Mouse (Mus musculus) megakaryocyte, embryonic 14.5 days (primary cell): ENCODE results near the gene Nt5m. TPM values are rescaled to one million over a fixed set of nuclear protein-coding genes. Genes with fewer than 3 reads are reported as not detected.

Experiments used
- H3K27me3 ChIP-seq: replicated peaks from 2 replicates; pipeline ENCODE3; 2012; ENCODE audit warnings: inconsistent platforms
- H3K36me3 ChIP-seq: replicated peaks from 2 replicates; pipeline ENCODE3; 2012; ENCODE audit warnings: low read length, inconsistent platforms, mixed read lengths
- H3K4me1 ChIP-seq: 2 replicates; pipeline ENCODE4 v1.6.1; 2012; ENCODE audit warnings: inconsistent platforms
- H3K4me3 ChIP-seq: replicated peaks from 2 replicates; pipeline ENCODE3; 2012; ENCODE audit warnings: moderate library complexity, mild to moderate bottlenecking, inconsistent platforms
- H3K9me3 ChIP-seq: 2 replicates; pipeline ENCODE4 v1.6.1; 2012; ENCODE audit warnings: inconsistent platforms
- FLI1 ChIP-seq: IDR thresholded peaks from 2 replicates; pipeline ENCODE4 v1.6.1; 2012; ENCODE audit warnings: low read length, inconsistent platforms, mixed read lengths
- GATA1 ChIP-seq: IDR thresholded peaks from 3 replicates; pipeline ENCODE4 v1.6.1; 2012; ENCODE audit warnings: mixed read lengths, low read length, inconsistent platforms, borderline replicate concordance
- polyA plus RNA-seq: library from polyadenylated mRNA; stranded (reverse); fragments of >175 nt; gene quantifications from 2 replicates; pipeline ENCODE4 v1.2.3, GENCODE M21; 2012; ENCODE audit warnings: low replicate concordance; ENCODE audit not compliant: insufficient read depth

The Nt5m gene
- polyA plus RNA-seq, 1 experiment = 42.2 TPM

DNA sequence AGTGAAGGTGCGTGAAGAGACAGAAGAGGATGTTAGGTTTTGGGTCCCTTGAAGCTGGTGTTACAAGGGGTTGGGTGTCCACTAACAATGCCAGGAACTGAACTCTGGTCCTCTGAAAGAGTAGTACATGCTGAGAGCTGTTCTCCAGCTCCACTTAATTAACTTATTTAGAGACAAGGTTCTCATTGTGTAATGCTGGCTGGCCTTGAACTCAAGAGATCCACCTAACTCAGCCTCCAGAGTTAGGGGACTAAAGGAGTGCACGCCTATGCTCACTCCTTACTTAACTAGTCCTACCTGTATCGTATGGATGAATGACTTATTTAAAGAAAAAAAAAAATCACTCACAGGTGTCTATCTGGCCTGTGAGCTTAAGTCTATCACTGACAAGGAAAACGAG, 821 bp upstream of the Nt5m start:
- TF ChIP-seq GATA1 (no peak), FLI1 (no peak)
- Histone ChIP-seq H3K27me3 (no peaks in the 10 kb centered on the region), H3K9me3 (no peaks in the 10 kb centered on the region), H3K4me3 (peak overlapping the region; percentile 100), H3K36me3 (peaks cover 61% of the 10 kb centered on the region), H3K4me1 (peaks cover 58% of the 10 kb centered on the region)

DNA sequence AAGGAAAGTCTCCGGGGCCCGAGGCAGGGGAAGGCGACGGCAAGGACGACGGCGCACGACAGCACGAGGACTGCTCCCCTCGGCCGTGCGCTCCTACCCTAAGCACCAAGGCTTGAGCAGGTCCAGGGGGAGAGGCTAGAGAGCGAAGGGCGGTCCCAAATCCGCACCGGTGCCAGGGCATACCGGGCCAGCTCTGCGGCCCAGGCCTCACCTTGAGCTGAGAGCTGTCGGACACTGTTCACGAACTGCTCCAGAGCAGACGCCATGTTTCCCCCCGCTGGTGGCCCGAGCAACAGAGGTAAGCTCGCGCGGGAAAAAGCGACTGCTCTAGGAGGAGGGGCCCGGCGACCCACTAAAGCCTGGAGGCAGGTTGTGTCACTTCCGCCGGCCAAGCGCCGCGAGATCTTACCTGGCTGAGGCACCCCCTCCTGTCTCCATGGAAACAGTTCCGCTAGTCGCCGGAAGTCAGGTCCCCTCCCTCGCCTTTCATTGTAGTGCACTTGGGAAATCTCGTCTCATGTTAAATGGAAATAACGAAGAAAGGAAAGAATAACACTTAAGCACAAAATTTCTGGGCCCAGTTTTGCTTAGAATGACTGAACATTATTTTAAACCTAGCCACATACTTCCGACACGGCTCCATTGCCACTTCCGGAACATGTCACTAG, 346 bp downstream of the Nt5m start, which contains the start of gene Cops3:
TSS of gene Cops3 (minus strand) at position 380 of the 668 bp plus-strand sequence.
- Histone ChIP-seq H3K27me3 (no peaks in the 10 kb centered on the region), H3K4me3 (peak within 1 kb of the TSS; percentile 100), H3K4me1 (peaks cover 69% of the 10 kb centered on the region), H3K9me3 (no peaks in the 10 kb centered on the region), H3K36me3 (peaks cover 50% of the 10 kb centered on the region)
- TF ChIP-seq GATA1 (no peak), FLI1 (no peak)

DNA sequence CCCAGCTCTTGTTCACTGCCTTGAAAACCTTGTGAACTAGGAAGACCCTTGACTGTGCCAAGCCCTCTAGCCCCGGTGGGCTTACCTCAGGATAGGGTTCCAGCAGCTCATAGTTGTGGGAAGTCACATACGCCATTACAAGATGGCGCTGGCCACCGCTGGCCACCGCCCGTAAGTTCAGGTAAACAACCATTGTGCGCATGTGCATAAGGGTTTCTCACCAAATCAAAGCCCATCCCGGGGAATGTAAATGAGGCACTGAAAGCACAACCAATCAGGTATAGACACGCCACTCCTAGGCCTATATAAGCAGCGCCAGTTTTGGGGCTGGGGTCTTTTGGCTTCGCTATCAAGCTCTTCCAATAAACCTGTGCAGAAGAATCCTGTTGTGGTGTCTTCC, 7.1 kb downstream of the Nt5m start:
- Histone ChIP-seq H3K9me3 (no peaks in the 10 kb centered on the region), H3K36me3 (peaks cover 53% of the 10 kb centered on the region), H3K27me3 (no peaks in the 10 kb centered on the region), H3K4me1 (peaks cover 94% of the 10 kb centered on the region), H3K4me3 (no peak overlapping the region)
- TF ChIP-seq FLI1 = no peak
- no peak for TF ChIP-seq GATA1

DNA sequence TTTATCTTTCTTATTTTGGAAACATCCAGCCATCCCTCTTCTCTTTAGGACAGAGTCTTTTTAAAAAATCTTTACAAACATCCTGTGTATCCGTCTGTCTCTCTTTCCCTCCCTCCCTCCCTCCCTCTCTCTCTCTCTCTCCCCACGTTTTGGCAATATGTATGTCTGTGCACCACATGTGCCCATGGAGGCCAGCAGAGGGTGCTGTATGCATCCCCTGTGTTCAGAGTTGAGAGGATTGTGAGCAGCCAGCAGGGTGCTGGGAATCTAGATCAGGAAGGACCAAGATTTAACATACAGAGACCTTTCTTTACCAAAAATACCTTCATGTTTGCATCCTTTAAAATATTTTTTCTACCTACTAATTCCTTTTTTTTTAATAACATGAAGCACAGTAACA, 7.9 kb downstream of the Nt5m start:
- H3K27me3 ChIP-seq = no peaks in the 10 kb centered on the region
- no peak for TF ChIP-seq GATA1
- TF ChIP-seq FLI1 = no peak
- peaks cover 94% of the 10 kb centered on the region for H3K4me1 ChIP-seq
- peaks cover 53% of the 10 kb centered on the region for H3K36me3 ChIP-seq
- H3K9me3 ChIP-seq = no peaks in the 10 kb centered on the region
- H3K4me3 ChIP-seq = peak overlapping the region; percentile 95

DNA sequence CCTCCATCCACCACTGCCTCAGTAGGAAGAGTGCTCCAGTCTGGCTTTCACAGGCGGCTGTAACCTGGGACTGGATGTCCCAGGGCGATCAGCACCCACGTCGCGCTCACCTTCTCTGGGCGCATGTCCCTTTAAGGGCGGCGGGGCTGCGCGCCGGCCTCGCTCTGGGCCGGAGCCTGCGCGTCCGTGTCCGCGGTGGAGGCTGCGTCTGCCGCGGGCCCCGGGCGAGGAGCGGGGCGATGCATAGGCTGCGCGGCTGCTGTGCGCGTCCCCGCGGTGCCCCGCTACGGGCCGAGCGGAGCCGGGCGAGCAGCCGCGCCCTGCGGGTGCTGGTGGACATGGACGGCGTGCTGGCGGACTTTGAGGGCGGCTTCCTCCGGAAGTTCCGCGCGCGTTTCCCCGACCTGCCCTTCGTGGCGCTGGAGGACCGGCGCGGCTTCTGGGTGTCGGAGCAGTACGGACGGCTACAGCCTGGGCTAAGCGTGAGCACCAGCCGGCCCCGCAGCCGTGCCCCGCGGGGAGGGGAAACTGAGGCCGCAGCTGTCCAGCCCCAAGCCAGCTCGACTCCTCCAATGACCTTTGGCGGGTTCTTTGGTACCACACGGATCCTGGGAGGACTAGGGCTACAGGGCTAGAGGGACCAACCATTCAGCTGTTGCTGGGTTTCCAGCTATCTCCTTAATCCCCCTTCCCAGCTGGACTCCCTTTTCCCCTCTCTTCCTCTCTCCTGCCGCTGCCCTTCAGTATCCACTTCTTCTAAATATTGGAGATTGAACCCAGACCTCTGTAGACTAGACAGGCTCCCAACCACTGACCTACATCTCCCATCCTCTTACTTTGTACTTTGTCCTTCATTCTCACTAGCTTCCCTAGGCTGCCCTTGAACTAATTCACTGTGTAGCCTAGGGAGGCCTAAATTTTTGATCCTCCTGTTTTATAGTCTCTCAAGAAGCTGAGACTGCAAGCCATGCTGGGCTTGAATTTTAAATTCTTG, 8.9 kb downstream of the Nt5m start:
- no peaks in the 10 kb centered on the region for H3K27me3 ChIP-seq
- H3K9me3 ChIP-seq = no peaks in the 10 kb centered on the region
- peaks cover 94% of the 10 kb centered on the region for H3K4me1 ChIP-seq
- H3K36me3 ChIP-seq = peaks cover 53% of the 10 kb centered on the region
- H3K4me3 ChIP-seq = peak overlapping the region; percentile 95
- no peak for TF ChIP-seq GATA1
- no peak for TF ChIP-seq FLI1

DNA sequence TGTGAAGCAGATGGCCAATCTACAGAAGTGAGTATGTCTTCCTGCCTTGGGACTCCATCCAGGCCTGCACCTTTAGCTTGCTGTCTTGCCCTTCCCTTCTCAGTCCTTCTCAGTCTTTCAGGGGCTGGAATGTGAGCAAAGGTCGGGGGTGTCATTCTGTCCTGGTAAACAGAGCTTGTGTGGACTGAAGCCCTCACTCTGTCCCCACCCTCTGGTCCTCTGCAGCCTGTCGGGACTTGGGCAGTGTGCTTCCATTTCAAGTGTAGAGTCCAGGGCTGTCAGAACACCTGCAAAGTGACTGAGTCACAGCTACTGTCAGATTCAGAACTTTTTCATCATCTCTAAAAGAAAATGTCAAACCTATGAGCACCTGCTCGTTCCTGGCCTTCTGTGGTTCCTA, 13.6 kb downstream of the Nt5m start:
- H3K27me3 ChIP-seq = no peaks in the 10 kb centered on the region
- TF ChIP-seq GATA1 (no peak), FLI1 (no peak)
- H3K9me3 ChIP-seq = no peaks in the 10 kb centered on the region
- peaks cover 80% of the 10 kb centered on the region for H3K36me3 ChIP-seq
- H3K4me3 ChIP-seq = no peak overlapping the region
- peaks cover 71% of the 10 kb centered on the region for H3K4me1 ChIP-seq

DNA sequence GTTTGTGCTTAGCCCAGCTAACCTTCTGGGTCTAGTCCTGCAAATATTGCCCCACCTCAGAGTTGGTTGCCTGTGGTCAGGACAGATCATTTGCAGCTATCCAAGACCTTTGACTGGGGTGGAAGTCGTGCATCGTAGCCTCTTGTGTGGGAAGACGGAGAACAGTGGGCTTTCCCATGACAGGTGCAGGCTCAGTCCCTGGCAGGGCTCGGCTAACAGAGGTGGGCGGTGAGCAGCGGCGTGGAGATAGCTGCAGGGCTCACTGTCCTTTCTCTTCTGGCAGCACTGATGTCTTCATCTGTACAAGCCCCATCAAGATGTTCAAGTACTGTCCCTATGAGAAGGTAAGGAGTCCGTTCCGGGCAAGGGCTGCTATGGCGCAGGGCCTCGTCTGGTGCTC, 21.2 kb downstream of the Nt5m start:
- no peaks in the 10 kb centered on the region for H3K9me3 ChIP-seq
- no peak for TF ChIP-seq GATA1
- TF ChIP-seq FLI1 = no peak
- H3K4me3 ChIP-seq = peak overlapping the region; percentile 12
- H3K27me3 ChIP-seq = no peaks in the 10 kb centered on the region
- H3K36me3 ChIP-seq = peaks cover 90% of the 10 kb centered on the region
- peaks cover 82% of the 10 kb centered on the region for H3K4me1 ChIP-seq

DNA sequence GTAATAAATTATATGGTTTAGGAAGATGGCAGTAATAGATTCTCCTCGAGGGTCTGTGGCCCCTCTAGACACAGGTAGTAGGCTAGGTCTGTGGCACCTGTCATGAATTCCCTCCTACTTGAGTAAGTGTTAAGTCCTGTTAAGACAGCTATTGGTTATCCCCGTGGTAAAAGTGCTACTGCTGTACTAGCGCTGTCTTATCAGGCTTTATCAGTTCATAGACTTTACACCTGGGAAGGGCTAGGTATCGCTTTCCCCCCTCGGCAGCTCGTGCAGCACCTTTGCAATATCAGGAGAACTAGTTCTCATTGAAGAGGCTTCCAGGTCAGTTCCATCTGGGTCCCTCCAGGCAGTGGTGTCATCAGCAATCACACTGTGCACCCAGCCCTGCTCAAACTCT, 25.1 kb downstream of the Nt5m start:
- H3K27me3 ChIP-seq = no peaks in the 10 kb centered on the region
- no peak for TF ChIP-seq FLI1
- TF ChIP-seq GATA1 = no peak
- no peak overlapping the region for H3K4me3 ChIP-seq
- peaks cover 66% of the 10 kb centered on the region for H3K4me1 ChIP-seq
- H3K9me3 ChIP-seq = no peaks in the 10 kb centered on the region
- peaks cover 84% of the 10 kb centered on the region for H3K36me3 ChIP-seq

DNA sequence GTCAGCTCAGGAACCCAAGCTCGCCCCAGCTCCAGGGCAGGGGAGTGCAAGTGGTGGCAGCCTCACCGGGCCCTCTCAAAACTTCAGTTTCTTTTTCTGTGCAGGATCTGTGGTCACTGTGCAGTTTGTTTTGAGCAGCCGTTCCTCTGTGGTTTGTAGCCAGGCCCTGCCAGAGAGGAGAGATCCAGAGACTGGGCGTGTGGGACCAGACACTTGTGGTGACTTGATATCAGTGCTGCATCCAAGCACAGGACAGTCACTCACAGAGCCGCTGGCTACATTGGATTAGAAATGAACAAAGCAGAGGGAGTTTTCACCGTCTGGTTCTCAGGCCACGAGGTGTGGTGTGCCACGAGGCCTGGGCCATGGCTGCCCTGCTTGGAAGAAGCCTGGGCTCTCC, 32.9 kb downstream of the Nt5m start:
- peak overlapping the region; percentile 7 for H3K4me3 ChIP-seq
- H3K27me3 ChIP-seq = no peaks in the 10 kb centered on the region
- H3K9me3 ChIP-seq = no peaks in the 10 kb centered on the region
- H3K4me1 ChIP-seq = peaks cover 65% of the 10 kb centered on the region
- peaks cover 86% of the 10 kb centered on the region for H3K36me3 ChIP-seq
- TF ChIP-seq GATA1 (no peak), FLI1 (no peak)

DNA sequence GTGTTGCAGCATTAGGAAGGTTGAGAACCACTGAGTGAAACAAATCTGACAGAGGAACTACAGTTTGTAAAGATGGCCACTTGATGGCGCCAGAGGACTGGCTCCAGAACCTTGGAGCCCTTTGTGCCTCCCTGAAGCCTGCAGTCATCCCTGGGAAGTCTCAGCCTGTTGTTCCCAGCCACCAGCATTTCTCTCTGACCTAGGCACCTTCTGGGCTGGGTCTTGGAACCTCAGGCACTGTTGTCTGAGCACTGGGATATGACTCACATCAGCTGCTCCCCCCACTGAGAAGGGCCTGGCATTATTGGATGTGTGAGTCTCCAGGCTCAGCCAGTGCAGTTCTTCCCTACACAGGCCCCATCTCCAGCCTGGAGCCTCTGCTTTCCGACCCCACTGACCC, 40.8 kb downstream of the Nt5m start:
- H3K4me1 ChIP-seq = peaks cover 71% of the 10 kb centered on the region
- H3K9me3 ChIP-seq = no peaks in the 10 kb centered on the region
- no peaks in the 10 kb centered on the region for H3K27me3 ChIP-seq
- H3K36me3 ChIP-seq = peaks cover 51% of the 10 kb centered on the region
- H3K4me3 ChIP-seq = no peak overlapping the region
- TF ChIP-seq GATA1 (no peak), FLI1 (no peak)
